Mouse (Mus musculus): Measurements from ENCODE around the gene Omp. TPM values are rescaled to one million over a fixed set of nuclear protein-coding genes. Genes with fewer than 3 reads are reported as not detected.
A peak's percentile ranks its signal among the peaks of the same experiment; 100 is the strongest.

Omp gene
- polyA plus RNA-seq, 1 experiment from 2014 or later: 0.62 TPM

GRCm38 (mm10) chr7:98108636-98109430 is 36.5 kb downstream of the Omp start:
- Histone ChIP-seq H3K4me3 (no peak overlapping the region), H3K36me3 (no peaks in the 10 kb centered on the region), H3K9me3 (no peaks in the 10 kb centered on the region), H3K27me3 (peaks cover 16% of the 10 kb centered on the region; the same call in 1 of the 2 replicates), H3K4me2 (no peak overlapping the region), H3K4me1 (replicated peaks) (peaks cover 7% of the 10 kb centered on the region), H3K27ac (replicated peaks) (no peak overlapping the region), H3K9ac (no peak overlapping the region)
- WGBS: 84% methylated on average over 16 of the region's 16 CpGs
- no peak for ATAC-seq (ENCODE audit: low FRiP score, low read depth)

GRCm38 (mm10) chr7:98106272-98106671 is 39.0 kb downstream of the Omp start:
- 92% methylated on average over 7 of the region's 7 CpGs for WGBS
- no peak for ATAC-seq (ENCODE audit: low FRiP score, low read depth)

GRCm38 (mm10) chr7:98104481-98105435 is 40.5 kb downstream of the Omp start:
- ATAC-seq (ENCODE audit: low FRiP score, low read depth): no peak
- 69% methylated on average over 16 of the region's 16 CpGs for WGBS
- H3K4me1 ChIP-seq (replicated peaks): peaks cover 23% of the 10 kb centered on the region
- no peak overlapping the region for H3K4me3 ChIP-seq
- H3K4me2 ChIP-seq: no peak overlapping the region
- H3K27me3 ChIP-seq: no peaks in the 10 kb centered on the region
- no peak overlapping the region for H3K27ac ChIP-seq (replicated peaks)
- H3K36me3 ChIP-seq: no peaks in the 10 kb centered on the region
- no peak overlapping the region for H3K9ac ChIP-seq
- H3K9me3 ChIP-seq: no peaks in the 10 kb centered on the region

More at GRCm38 (mm10) chr7:98106272-98106671, 39.0 kb downstream of the Omp start:
- Histone ChIP-seq H3K9me3 (no peaks in the 10 kb centered on the region), H3K4me1 (replicated peaks) (peaks cover 24% of the 10 kb centered on the region), H3K4me2 (no peak overlapping the region), H3K27ac (replicated peaks) (no peak overlapping the region), H3K4me3 (no peak overlapping the region), H3K27me3 (0 out of 2 replicates have a peak, but pooled peaks cover 9% of the 10 kb centered on the region), H3K36me3 (no peaks in the 10 kb centered on the region), H3K9ac (no peak overlapping the region)

- no peak overlapping the region for H3K4me3 ChIP-seq
- peaks cover 23% of the 10 kb centered on the region for H3K4me1 ChIP-seq (replicated peaks)
- whole genome bisulfite sequencing: 81% methylated on average over 5 of the region's 5 CpGs
- no peaks in the 10 kb centered on the region for H3K36me3 ChIP-seq
- no peaks in the 10 kb centered on the region for H3K9me3 ChIP-seq
- no peak overlapping the region for H3K27ac ChIP-seq (replicated peaks)
- no peak overlapping the region for H3K4me2 ChIP-seq
- no peak; the same call in 1 of the 2 replicates for ATAC-seq (ENCODE audit: low FRiP score, low read depth)
- no peaks in the 10 kb centered on the region for H3K27me3 ChIP-seq
- H3K9ac ChIP-seq: no peak overlapping the region
These were observed 41.4 kb downstream of the Omp start for GRCm38 (mm10) chr7:98103942-98104292.

- H3K36me3 ChIP-seq: no peaks in the 10 kb centered on the region
- H3K27me3 ChIP-seq: no peaks in the 10 kb centered on the region
- peak overlapping the region; percentile 51 for H3K9ac ChIP-seq
- WGBS: 19% methylated on average over 16 of the region's 26 CpGs
- H3K4me3 ChIP-seq: peak overlapping the region; percentile 32
- peaks cover 23% of the 10 kb centered on the region for H3K4me1 ChIP-seq (replicated peaks)
- peak; percentile 66 for ATAC-seq (ENCODE audit: low FRiP score, low read depth)
- H3K27ac ChIP-seq (replicated peaks): peak overlapping the region; percentile 76
- peak overlapping the region; percentile 60 for H3K4me2 ChIP-seq
- no peaks in the 10 kb centered on the region for H3K9me3 ChIP-seq
These were observed 42.0 kb downstream of the Omp start for GRCm38 (mm10) chr7:98103002-98103941.

GRCm38 (mm10) chr7:98102488-98102887 is 42.8 kb downstream of the Omp start:
- WGBS: 92% methylated on average over 11 of the region's 11 CpGs
- Histone ChIP-seq H3K9ac (peak overlapping the region; percentile 51), H3K36me3 (peaks cover 5% of the 10 kb centered on the region; the same call in 1 of the 2 replicates), H3K4me1 (replicated peaks) (peaks cover 23% of the 10 kb centered on the region), H3K4me3 (no peak overlapping the region), H3K9me3 (no peaks in the 10 kb centered on the region), H3K4me2 (peak overlapping the region; percentile 60), H3K27me3 (no peaks in the 10 kb centered on the region), H3K27ac (replicated peaks) (no peak overlapping the region)
- ATAC-seq (ENCODE audit: low FRiP score, low read depth): peak; percentile 37

GRCm38 (mm10) chr7:98097557-98097956 is 47.7 kb downstream of the Omp start:
- Histone ChIP-seq H3K9me3 (no peaks in the 10 kb centered on the region), H3K4me3 (no peak overlapping the region), H3K4me1 (replicated peaks) (peaks cover 11% of the 10 kb centered on the region), H3K9ac (no peak overlapping the region), H3K27ac (replicated peaks) (no peak overlapping the region), H3K27me3 (no peaks in the 10 kb centered on the region), H3K36me3 (peaks cover 14% of the 10 kb centered on the region), H3K4me2 (no peak overlapping the region)
- WGBS: 93% methylated on average over 8 of the region's 8 CpGs
- no peak for ATAC-seq (ENCODE audit: low FRiP score, low read depth)

- H3K4me3 ChIP-seq: no peak overlapping the region
- no peaks in the 10 kb centered on the region for H3K4me1 ChIP-seq (replicated peaks)
- H3K9me3 ChIP-seq: no peaks in the 10 kb centered on the region
- no peaks in the 10 kb centered on the region for H3K27me3 ChIP-seq
- no peak for ATAC-seq (ENCODE audit: low FRiP score, low read depth)
- 96% methylated on average over 4 of the region's 4 CpGs for WGBS
- H3K9ac ChIP-seq: no peak overlapping the region
- H3K36me3 ChIP-seq: peaks cover 21% of the 10 kb centered on the region
- no peak overlapping the region for H3K27ac ChIP-seq (replicated peaks)
- H3K4me2 ChIP-seq: no peak overlapping the region
These were observed 49.5 kb downstream of the Omp start for GRCm38 (mm10) chr7:98095852-98096251.

Other genes starting within 250 kb of the Omp start
- not detected in 2 replicates for gene Gdpd4, start 225.5 kb downstream of the Omp start, polyA plus RNA-seq (2015; fragmentation: Nextera tagmentation; extraction: Ambion mirVana)
- 16.6 and 19.3 TPM in 2 replicates for gene Myo7a, start 26.0 kb downstream of the Omp start, polyA plus RNA-seq (2015; fragmentation: Nextera tagmentation; extraction: Ambion mirVana)
- 22.9 and 26.5 TPM in 2 replicates for gene Capn5, start 32.8 kb upstream of the Omp start, polyA plus RNA-seq (2015; fragmentation: Nextera tagmentation; extraction: Ambion mirVana)
- 0.31 and 0.45 TPM in 2 replicates for gene B3gnt6, start 54.0 kb upstream of the Omp start, polyA plus RNA-seq (2015; fragmentation: Nextera tagmentation; extraction: Ambion mirVana)
- gene Acer3, start 175.7 kb upstream of the Omp start, polyA plus RNA-seq (2015; fragmentation: Nextera tagmentation; extraction: Ambion mirVana): 26.3 and 28.2 TPM in 2 replicates
- gene Tsku, start 215.8 kb upstream of the Omp start, polyA plus RNA-seq (2015; fragmentation: Nextera tagmentation; extraction: Ambion mirVana): 8.9 and 9.3 TPM in 2 replicates

Data from hindbrain, embryonic 15.5 days (tissue).